Mouse (Mus musculus): ENCODE data around the gene Ifrd1. TPM values are rescaled to one million over a fixed set of nuclear protein-coding genes. Genes with fewer than 3 reads are reported as not detected.

Ifrd1 gene
- polyA plus RNA-seq, 1 experiment from 2014 or later = 73.9 TPM

MicroRNAs within 50 kb of the gene (microRNA counts, 519-probe panel; counts per million panel counts)
- 114 counts per million for microRNA mmu-miR-1938

Small RNA genes lying within 50 kb of the gene (microRNA-seq; reads per million reads assigned to microRNA genes)
- gene Mir1938 = not detected

Other genes starting within 250 kb of the Ifrd1 start
- 90.0 and 92.8 TPM in 2 replicates for gene Arl4a, start 210.5 kb downstream of the Ifrd1 start, polyA plus RNA-seq (2015; fragmentation: Nextera tagmentation; extraction: Ambion mirVana)
- 0.13 and 0.43 TPM in 2 replicates for gene Scin, start 114.3 kb downstream of the Ifrd1 start, polyA plus RNA-seq (2015; fragmentation: Nextera tagmentation; extraction: Ambion mirVana)
- gene Lsmem1, start 49.0 kb downstream of the Ifrd1 start, polyA plus RNA-seq (2015; fragmentation: Nextera tagmentation; extraction: Ambion mirVana) = 0.10 TPM in 1 of 2 replicates, not detected in the other
- gene Zfp277, start 197.4 kb upstream of the Ifrd1 start, polyA plus RNA-seq (2015; fragmentation: Nextera tagmentation; extraction: Ambion mirVana) = 9.3 and 11.4 TPM in 2 replicates
- gene Dock4, start 197.4 kb upstream of the Ifrd1 start, polyA plus RNA-seq (2015; fragmentation: Nextera tagmentation; extraction: Ambion mirVana) = 0.61 and 0.75 TPM in 2 replicates